Mouse (Mus musculus): ENCODE measurements around the gene Hoxc10.

Hoxc10 gene

DNA sequence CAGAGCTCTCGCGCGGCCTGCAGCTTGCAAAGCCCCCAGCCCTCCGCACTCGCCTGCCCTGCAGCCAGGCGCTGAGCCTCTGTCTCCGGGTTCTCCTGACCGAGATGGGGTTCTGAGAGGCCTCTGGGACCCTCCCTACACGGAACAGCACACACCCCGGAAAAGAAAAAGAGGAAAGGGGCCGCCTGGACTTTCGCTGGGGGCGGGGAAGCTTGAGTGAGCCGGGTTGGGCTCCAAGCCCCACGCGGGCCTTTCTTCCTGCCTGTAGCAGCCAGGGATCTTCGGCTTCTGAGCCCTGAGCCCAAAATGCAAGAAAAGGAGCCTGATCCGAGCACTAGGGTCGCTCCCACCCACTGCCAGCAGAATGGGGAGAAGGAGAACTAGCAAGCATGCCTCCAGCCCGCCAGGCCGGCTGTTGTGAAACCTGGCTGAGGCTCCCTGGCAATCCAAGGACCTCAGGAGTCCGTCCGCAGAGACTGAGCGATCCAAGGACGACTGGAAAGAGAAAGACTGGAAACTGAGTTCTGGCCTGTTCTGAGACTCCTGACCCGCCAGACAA lies 45.4 kb downstream of the Hoxc10 start:
- no peak for DNase-seq (ENCODE audit: low spot score)

DNA sequence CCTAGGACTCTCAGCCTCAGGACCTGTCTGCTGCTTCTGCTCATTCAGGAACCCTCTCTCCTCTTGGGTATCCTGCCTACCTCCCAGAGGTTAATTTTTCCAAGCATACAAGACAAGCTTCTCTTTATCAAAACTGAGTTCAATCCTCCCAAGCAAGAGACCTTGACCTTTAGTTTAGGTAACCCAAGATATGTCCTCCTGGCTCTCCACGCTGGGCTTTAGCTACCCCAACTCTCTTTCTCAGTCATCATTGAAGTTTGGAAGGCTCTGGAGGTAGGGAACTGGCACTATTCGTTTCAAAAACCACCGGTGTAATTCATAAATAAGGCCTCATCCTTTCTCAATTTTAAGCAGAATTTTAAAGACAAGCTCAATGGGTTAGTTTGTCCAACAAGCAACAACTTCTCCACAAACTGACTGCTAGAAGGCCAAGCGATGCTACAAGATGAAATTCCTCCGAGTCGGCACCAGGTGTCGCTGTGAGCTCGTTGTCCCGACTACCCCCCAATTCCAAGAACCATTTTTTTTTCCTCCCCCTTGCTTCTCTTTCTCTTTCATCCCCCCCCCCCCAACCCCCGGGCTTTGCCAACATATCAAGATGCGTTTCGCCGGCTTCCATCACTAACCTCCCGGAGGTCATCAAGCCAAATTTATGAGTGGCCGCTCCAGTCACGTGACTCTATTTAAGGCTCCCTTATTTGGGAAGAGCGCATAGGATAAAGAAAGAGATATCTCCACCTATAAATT lies 46.8 kb downstream of the Hoxc10 start:
- DNase-seq (ENCODE audit: low spot score): no peak

DNA sequence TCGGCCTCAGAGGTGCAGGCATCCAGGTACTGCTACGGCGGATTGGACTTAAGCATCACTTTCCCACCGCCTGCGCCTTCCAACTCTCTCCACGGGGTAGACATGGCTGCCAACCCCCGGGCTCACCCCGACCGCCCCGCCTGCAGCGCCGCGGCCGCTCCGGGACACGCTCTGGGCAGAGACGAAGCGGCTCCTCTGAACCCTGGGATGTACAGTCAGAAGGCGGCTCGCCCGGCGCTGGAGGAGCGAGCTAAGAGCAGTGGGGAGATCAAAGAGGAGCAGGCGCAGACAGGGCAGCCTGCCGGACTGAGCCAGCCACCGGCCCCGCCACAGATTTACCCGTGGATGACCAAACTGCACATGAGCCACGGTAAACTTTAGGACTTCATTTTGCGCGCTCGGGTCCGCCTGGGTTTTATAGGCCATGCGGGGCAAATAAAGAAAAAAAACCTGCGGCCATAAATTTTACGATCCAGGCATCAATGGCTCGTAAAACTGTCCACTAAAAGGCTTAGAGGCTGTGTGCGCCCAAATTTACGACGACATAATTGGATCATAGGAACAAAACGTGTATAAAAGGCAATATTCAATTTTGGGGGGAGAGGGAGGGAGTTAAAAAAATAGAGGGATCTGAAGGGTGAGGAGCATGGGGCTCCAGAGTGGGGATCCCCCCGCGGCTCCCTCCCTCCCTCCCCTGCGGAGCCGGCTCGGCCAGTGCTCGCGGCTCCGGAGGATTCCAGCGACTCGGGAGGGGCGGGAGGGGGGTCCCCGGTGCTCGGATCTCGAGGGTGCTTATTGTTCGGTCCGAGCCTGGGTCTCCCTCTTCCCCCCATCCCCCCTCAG lies 47.8 kb downstream of the Hoxc10 start:
- no peak for DNase-seq (ENCODE audit: low spot score)

DNA sequence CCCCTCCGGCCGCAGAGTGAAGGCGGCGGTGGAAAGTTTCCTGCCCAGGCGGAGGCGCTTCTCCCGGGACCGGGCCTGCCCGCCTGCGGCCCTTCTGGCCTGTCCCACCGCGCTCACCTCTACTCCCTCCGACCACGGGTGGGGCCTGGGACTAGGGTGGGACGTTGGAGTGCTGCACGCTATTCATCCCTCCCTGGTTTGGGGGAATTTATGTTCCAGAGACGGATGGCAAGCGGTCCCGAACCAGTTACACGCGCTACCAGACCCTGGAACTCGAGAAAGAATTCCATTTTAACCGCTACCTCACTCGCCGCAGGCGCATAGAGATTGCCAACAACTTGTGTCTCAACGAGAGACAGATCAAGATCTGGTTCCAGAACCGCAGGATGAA lies 48.4 kb downstream of the Hoxc10 start:
- no peak for DNase-seq (ENCODE audit: low spot score)

DNA sequence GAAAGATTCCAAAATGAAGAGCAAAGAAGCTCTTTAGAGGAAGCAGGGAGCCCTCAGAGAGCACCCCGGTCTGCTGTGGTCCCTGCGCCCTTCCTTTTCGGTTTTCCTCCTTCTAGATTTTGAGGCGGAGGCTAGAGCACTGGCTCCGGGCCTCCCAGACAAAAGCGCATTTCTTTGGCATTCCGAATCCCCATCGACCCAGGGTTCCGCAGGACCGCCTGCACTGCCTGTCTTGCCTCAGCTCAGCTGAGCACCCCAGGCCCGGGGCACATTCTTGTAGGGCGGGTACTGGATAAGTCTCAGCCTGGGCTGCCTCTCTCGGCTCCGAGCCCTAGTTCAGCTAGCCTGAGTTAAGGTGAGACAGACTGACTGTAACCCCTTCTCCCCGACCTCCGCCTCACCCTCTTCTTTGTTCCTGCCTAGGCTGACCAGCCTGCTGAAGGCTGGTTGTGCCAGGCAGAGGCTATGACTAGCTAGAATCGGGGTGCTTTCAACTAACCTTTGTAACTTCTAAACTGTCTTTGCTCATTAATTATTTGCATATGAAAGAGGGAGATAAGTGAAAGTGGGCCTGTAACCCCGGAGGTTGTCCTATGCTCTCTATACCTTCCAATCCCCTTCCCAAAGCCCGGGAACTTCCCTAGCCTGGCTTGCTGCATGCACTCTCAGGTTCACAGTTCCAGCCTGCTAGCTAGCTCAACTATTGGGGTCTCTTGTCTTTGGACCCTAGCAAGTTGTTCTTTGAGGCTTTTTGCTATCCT lies 49.0 kb downstream of the Hoxc10 start:
- DNase-seq (ENCODE audit: low spot score): no peak

DNA sequence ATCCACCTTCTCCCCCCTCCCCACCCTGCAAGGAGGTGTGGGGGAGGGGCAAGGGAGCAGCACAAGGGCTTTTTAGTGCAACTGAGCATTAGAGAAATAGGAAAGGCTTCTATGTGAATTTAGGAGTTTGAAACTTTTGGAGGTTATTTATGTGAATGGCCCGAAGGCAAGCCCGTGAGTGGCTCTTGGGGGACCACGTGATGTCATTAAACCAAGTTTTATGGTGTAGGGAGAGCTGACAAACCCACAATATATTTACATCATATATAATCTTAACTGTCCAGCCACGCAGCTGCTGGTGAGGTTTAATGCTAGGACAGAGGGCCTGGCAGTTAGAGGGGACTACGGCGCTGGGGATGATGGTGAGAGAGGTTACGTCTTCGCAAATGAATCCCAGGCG lies 52.0 kb downstream of the Hoxc10 start, which contains the start of gene Hoxc4:
TSS of gene Hoxc4 (plus strand) at position 299 of the 400 bp plus-strand sequence.
- no peak for DNase-seq (ENCODE audit: low spot score)

DNA sequence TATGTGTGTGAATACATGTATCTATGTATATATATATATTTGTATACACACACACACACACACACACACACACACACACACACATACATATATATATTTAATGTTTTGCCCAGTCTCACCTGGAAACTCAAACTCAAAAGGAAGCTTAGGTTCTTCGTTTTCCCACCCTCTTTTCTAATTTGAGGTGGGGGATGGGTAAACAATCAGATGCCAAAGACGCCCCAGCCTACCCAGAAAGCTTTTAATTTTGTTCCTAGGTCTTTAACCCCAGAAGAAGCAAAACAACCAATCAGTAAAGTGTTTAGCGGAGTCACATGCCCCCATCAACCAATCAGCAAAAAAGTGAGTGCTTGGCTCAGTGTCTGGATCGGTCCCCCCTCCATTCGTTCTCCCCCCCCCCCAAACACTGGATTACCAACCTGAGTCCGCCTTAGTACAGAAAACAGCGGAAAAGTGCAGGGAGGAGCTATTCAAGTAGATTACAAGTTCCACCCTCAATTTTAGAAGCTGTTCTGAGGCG lies 54.4 kb downstream of the Hoxc10 start:
- DNase-seq (ENCODE audit: low spot score): no peak
